Mouse (Mus musculus) kidney, embryonic 14.5 days (tissue): ENCODE measurements around the gene Sln. TPM values are rescaled to one million over a fixed set of nuclear protein-coding genes. Genes with fewer than 3 reads are reported as not detected.
A peak's percentile ranks its signal among the peaks of the same experiment; 100 is the strongest.

Experiments
- ATAC-seq: fragments of 200-750 bp; cut with Nextera tagmentation; 2 replicates; pipeline ENCODE4 v1.8.0; 2017; ENCODE audit warnings: moderate number of reproducible peaks, mild to moderate bottlenecking, moderate TSS enrichment, moderate library complexity; ENCODE audit not compliant: low FRiP score, low TSS enrichment
- H3K27ac ChIP-seq: fragments of 300-500 bp; sonication (generic); 2 replicates; pipeline ENCODE4 v1.5.1; 2014; ENCODE audit warnings: low read depth, mild to moderate bottlenecking, low read length, moderate library complexity, mixed read lengths
- H3K27me3 ChIP-seq: fragments of 300-500 bp; sonication (generic); 2 replicates; pipeline ENCODE4 v1.6.1; 2014; ENCODE audit warnings: mild to moderate bottlenecking, low read length; ENCODE audit not compliant: control insufficient read depth, insufficient read depth
- H3K36me3 ChIP-seq: fragments of 300-500 bp; sonication (generic); 2 replicates; pipeline ENCODE4 v1.6.1; 2014; ENCODE audit warnings: low read length, mixed read lengths; ENCODE audit not compliant: control insufficient read depth, insufficient read depth
- H3K4me1 ChIP-seq: fragments of 300-500 bp; sonication (generic); 2 replicates; pipeline ENCODE4 v1.6.1; 2014; ENCODE audit warnings: low read length, mixed read lengths; ENCODE audit not compliant: control insufficient read depth, insufficient read depth
- H3K4me2 ChIP-seq: fragments of 300-500 bp; sonication (generic); replicated peaks from 2 replicates; pipeline ENCODE4 v1.6.1; 2014; ENCODE audit warnings: low read depth, mild to moderate bottlenecking, low read length
- H3K4me3 ChIP-seq: fragments of 300-500 bp; sonication (generic); 2 replicates; pipeline ENCODE4 v1.5.1; 2014; ENCODE audit warnings: mild to moderate bottlenecking, low read length
- H3K9ac ChIP-seq: fragments of 300-500 bp; sonication (generic); 2 replicates; pipeline ENCODE4 v1.6.1; 2014; ENCODE audit warnings: low read depth, mild to moderate bottlenecking, low read length, moderate library complexity
- H3K9me3 ChIP-seq: fragments of 300-500 bp; sonication (generic); 2 replicates; pipeline ENCODE4 v1.6.1; 2016; ENCODE audit warnings: low read length; ENCODE audit not compliant: control insufficient read depth
- WGBS: fragments of 180-500 bp; shearing (Covaris S2); extraction: QIAGEN DNeasy Blood & Tissue Kit; methylation state at CpG from one replicate; pipeline ENCODE4 v1.1.7; 2014; 5-methylcytosine and 5-hydroxymethylcytosine counted together
- polyA plus RNA-seq: library from polyadenylated mRNA; unstranded; fragments of >200 nt; fragmentation: Nextera tagmentation; extraction: Ambion mirVana; gene quantifications from 2 replicates; pipeline ENCODE4 v1.2.1, GENCODE M21; 2014

Sln gene
- 0.39 and 0.49 TPM in 2 replicates for polyA plus RNA-seq

GRCm38 (mm10) chr9:53849864-53850263, at the start of gene Sln:
Sln (plus strand) TSS chr9:53850164.
- H3K9ac ChIP-seq = no peak within 1 kb of the TSS
- no peaks in the 10 kb centered on the region for H3K36me3 ChIP-seq
- no peaks in the 10 kb centered on the region for H3K4me1 ChIP-seq
- 82% methylated on average over 4 of the region's 4 CpGs for WGBS
- no peaks in the 10 kb centered on the region for H3K9me3 ChIP-seq
- H3K4me2 ChIP-seq = no peak within 1 kb of the TSS
- ATAC-seq = no peak
- no peak within 1 kb of the TSS for H3K27ac ChIP-seq
- no peak within 1 kb of the TSS for H3K4me3 ChIP-seq
- no peaks in the 10 kb centered on the region for H3K27me3 ChIP-seq

GRCm38 (mm10) chr9:53802921-53803320, 47.0 kb upstream of the Sln start:
- Histone ChIP-seq H3K27me3 (no peaks in the 10 kb centered on the region), H3K4me1 (no peaks in the 10 kb centered on the region), H3K27ac (no peak overlapping the region), H3K9me3 (no peaks in the 10 kb centered on the region), H3K36me3 (no peaks in the 10 kb centered on the region), H3K4me3 (no peak overlapping the region), H3K4me2 (no peak overlapping the region), H3K9ac (no peak overlapping the region)
- no peak for ATAC-seq
- WGBS = 96% methylated on average over 7 of the region's 7 CpGs

GRCm38 (mm10) chr9:53806496-53807086, 43.4 kb upstream of the Sln start:
- no peak overlapping the region for H3K27ac ChIP-seq
- no peaks in the 10 kb centered on the region for H3K27me3 ChIP-seq
- WGBS = 15% methylated on average over 7 of the region's 7 CpGs
- H3K36me3 ChIP-seq = no peaks in the 10 kb centered on the region
- H3K4me2 ChIP-seq = no peak overlapping the region
- H3K9me3 ChIP-seq = no peaks in the 10 kb centered on the region
- no peak overlapping the region for H3K9ac ChIP-seq
- H3K4me3 ChIP-seq = no peak overlapping the region
- no peak for ATAC-seq
- no peaks in the 10 kb centered on the region for H3K4me1 ChIP-seq

- 92% methylated on average over 6 of the region's 6 CpGs for WGBS
- Histone ChIP-seq H3K4me1 (no peaks in the 10 kb centered on the region), H3K9ac (no peak overlapping the region), H3K27me3 (no peaks in the 10 kb centered on the region), H3K4me2 (no peak overlapping the region), H3K36me3 (no peaks in the 10 kb centered on the region), H3K9me3 (no peaks in the 10 kb centered on the region), H3K4me3 (no peak overlapping the region), H3K27ac (no peak overlapping the region)
- no peak for ATAC-seq
These were observed 36.5 kb upstream of the Sln start for GRCm38 (mm10) chr9:53813418-53813817.

- no peak overlapping the region for H3K4me2 ChIP-seq
- ATAC-seq = no peak
- H3K27ac ChIP-seq = no peak overlapping the region
- no peaks in the 10 kb centered on the region for H3K27me3 ChIP-seq
- H3K9ac ChIP-seq = no peak overlapping the region
- 38% methylated on average over 4 of the region's 4 CpGs for WGBS
- H3K4me1 ChIP-seq = no peaks in the 10 kb centered on the region
- H3K4me3 ChIP-seq = no peak overlapping the region
- H3K9me3 ChIP-seq = no peaks in the 10 kb centered on the region
- no peaks in the 10 kb centered on the region for H3K36me3 ChIP-seq
These were observed 31.2 kb upstream of the Sln start for GRCm38 (mm10) chr9:53818760-53819159.

- no peaks in the 10 kb centered on the region for H3K9me3 ChIP-seq
These were observed 24.6 kb upstream of the Sln start for GRCm38 (mm10) chr9:53825318-53825717.

GRCm38 (mm10) chr9:53829081-53829865, 20.7 kb upstream of the Sln start:
- ATAC-seq = 0 out of 2 replicates have a peak, but pooled peaks have one; percentile 24
- H3K27me3 ChIP-seq = 0 out of 2 replicates have a peak, but pooled peaks cover 3% of the 10 kb centered on the region
- no peaks in the 10 kb centered on the region for H3K36me3 ChIP-seq
- peak overlapping the region; percentile 62 for H3K4me2 ChIP-seq
- H3K4me3 ChIP-seq = peak overlapping the region; percentile 44
- peak overlapping the region; percentile 51; the same call in 1 of the 2 replicates for H3K9ac ChIP-seq
- WGBS = 18% methylated on average over 14 of the region's 14 CpGs
- H3K27ac ChIP-seq = no peak overlapping the region
- no peaks in the 10 kb centered on the region for H3K4me1 ChIP-seq
- no peaks in the 10 kb centered on the region for H3K9me3 ChIP-seq

More at GRCm38 (mm10) chr9:53825318-53825717, 24.6 kb upstream of the Sln start:
- Histone ChIP-seq H3K27me3 (0 out of 2 replicates have a peak, but pooled peaks cover 3% of the 10 kb centered on the region), H3K27ac (no peak overlapping the region), H3K4me3 (no peak overlapping the region), H3K4me2 (no peak overlapping the region), H3K9ac (no peak overlapping the region), H3K4me1 (no peaks in the 10 kb centered on the region), H3K36me3 (no peaks in the 10 kb centered on the region)
- ATAC-seq = no peak
- WGBS = 15% methylated on average over 9 of the region's 9 CpGs

GRCm38 (mm10) chr9:53829866-53830209, 20.1 kb upstream of the Sln start:
- H3K4me3 ChIP-seq = peak overlapping the region; percentile 44
- H3K9me3 ChIP-seq = no peaks in the 10 kb centered on the region
- H3K27ac ChIP-seq = no peak overlapping the region
- H3K36me3 ChIP-seq = no peaks in the 10 kb centered on the region
- WGBS = 37% methylated on average over 2 of the region's 2 CpGs
- no peak for ATAC-seq
- 0 out of 2 replicates have a peak, but pooled peaks cover 3% of the 10 kb centered on the region for H3K27me3 ChIP-seq
- peak overlapping the region; percentile 51; the same call in 1 of the 2 replicates for H3K9ac ChIP-seq
- no peaks in the 10 kb centered on the region for H3K4me1 ChIP-seq
- peak overlapping the region; percentile 62 for H3K4me2 ChIP-seq

GRCm38 (mm10) chr9:53835039-53835438, 14.9 kb upstream of the Sln start:
- H3K27ac ChIP-seq = no peak overlapping the region
- no peaks in the 10 kb centered on the region for H3K9me3 ChIP-seq
- H3K4me2 ChIP-seq = no peak overlapping the region
- no peak overlapping the region for H3K4me3 ChIP-seq
- H3K9ac ChIP-seq = no peak overlapping the region
- no peak for ATAC-seq
- H3K4me1 ChIP-seq = no peaks in the 10 kb centered on the region
- H3K36me3 ChIP-seq = no peaks in the 10 kb centered on the region
- H3K27me3 ChIP-seq = no peaks in the 10 kb centered on the region
- 41% methylated on average over 3 of the region's 3 CpGs for WGBS
